Mouse (Mus musculus) gastrocnemius, postnatal 4 days (tissue): ENCODE data around the gene Ube2cbp. TPM values are rescaled to one million over a fixed set of nuclear protein-coding genes. Genes with fewer than 3 reads are reported as not detected.

Source experiments
- DNase-seq, 2 experiments: peaks; one replicate each; pipeline ENCODE4 v3.0.0; 2021 to 2022; ENCODE audit warnings: low spot score in 2 of 2, mixed read lengths in 2 of 2
- total RNA-seq, 2 experiments: library from RNA; stranded (reverse); gene quantifications; 2 replicates each; pipeline ENCODE4 v1.2.3; 2021

Ube2cbp gene
- total RNA-seq, 2 experiments from 2014 or later: 2.6 to 2.9 TPM

DNA sequence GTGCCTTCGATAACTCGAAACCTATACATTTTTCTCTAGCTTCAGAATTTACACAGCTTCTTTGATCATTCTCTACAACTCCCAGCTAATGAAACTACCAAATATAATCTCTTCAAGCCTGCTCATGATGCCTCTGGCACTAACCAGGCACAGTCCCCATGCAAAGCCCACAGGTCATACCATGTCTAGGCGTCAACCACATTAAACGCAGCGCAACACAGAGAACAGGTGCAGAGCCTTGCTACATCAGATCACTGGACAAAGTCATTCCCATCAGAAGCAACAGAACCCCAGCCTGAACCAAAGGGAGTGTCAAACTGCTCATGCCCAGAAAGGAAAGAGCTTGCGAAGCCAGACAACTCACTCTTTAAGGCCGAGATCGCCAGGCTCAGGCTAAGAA lies 28.1 kb downstream of the Ube2cbp start:
- no peak for DNase-seq

DNA sequence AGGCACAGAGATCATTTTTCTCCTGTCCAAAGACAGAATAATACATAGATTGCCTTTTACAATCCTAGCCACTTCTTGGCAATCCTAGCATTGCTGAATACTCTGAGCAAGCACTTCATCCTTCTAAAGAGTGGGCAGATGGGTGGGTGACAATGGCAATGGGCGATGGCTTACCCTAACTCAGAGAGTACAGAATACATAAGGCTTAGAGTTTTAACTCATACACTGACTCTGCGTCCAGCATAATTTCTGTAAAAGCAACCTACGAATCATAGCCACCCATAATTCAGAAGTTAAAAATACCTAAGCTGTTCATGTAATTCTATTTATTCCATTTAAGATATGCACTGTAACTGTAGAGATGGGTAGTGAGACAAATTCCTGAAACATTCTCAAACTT lies 29.2 kb downstream of the Ube2cbp start:
- DNase-seq: no peak

DNA sequence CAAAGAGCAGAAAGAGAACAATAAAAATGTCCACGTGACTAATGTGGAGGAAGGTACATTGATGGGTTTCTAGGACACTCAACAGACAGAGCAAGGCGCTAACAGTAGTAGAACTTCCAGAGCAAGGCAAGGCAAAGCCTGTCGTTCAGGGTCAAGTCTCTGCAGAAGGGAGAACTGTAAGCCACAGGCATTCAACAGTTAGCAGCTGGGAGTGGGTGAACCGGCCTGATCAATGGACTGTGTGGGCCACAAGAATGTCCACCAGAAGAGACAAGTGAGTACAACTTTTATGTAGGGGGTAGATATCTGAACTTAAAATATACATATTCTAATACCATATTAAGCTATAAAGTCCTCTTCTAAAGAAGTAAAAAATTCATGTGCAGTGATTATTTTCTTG lies 41.4 kb downstream of the Ube2cbp start:
- no peak for DNase-seq

DNA sequence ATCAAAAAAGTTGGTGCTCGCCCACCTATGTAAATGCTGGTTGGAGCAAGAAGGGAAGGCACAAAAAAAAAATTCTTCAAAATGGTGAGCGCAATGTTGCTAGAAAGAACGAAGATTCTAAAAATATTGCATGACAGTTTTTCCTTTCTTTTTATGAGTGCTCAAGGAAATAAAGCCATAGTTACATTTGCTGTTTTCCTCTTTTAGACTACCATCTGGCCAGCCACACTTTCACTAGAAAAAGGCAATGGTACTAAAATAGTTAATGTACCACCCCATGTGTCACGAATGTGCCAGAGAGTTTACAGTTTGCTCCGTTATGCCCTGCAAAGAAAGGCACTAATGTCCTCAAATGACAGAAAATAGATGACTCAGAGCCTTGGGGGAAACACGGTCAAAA lies 45.4 kb downstream of the Ube2cbp start:
- no peak for DNase-seq

DNA sequence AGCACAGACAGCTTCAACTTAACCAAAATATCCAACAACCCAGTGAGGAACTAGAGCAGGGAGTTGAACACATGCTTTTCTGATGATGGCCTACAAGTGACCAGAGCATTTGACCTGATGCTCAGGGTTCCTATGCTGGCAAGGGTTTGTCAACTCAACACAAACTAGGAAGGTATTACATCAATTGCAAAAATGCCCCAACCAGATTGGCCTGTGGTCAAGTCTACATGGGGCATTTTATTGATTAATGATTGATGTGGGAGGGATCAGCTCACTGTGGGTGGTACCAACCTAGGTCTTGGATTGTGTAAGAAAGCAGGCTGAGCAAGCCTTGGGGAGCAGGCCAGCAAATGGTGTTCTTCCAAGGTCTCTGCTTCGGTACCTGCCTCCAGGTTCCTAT lies 46.8 kb downstream of the Ube2cbp start:
- DNase-seq: no peak

DNA sequence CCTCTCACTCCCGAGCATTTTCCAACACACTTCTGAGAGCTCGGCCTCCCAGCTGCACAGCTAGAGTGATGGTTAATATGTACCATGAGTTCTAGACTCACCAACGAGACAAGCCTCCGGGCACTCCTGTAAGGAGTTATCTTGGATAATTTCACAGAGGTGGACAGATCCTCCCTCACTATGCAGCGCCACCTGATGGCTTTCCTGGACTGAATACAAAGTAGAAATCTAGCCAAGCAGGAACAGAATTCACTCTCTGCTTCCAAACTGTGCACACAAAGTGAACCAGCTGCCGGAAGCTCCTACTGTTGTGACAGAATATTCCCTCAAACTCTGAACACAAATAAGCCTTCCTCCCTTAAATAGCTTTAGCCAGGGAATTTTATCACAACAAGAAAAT lies 69.0 kb downstream of the Ube2cbp start:
- DNase-seq: no peak

DNA sequence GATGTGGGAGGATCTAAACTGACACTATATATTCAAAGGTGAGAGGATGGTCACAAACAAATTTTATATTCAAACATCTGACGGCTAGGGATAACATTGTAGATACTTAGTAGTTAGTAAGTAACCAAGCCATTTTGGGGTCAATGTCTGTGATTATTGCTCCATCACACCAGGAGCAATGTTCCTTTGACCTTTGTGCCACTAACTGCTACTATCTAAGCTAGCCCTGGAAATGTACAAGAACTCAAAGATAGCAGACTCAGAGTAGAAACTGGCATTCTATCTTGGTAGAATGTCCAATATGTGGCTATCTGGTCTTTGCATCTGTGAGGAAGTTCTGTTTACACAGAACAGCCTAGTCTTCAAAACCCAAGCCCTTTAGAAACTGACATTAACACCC lies 69.7 kb downstream of the Ube2cbp start:
- DNase-seq: no peak

DNA sequence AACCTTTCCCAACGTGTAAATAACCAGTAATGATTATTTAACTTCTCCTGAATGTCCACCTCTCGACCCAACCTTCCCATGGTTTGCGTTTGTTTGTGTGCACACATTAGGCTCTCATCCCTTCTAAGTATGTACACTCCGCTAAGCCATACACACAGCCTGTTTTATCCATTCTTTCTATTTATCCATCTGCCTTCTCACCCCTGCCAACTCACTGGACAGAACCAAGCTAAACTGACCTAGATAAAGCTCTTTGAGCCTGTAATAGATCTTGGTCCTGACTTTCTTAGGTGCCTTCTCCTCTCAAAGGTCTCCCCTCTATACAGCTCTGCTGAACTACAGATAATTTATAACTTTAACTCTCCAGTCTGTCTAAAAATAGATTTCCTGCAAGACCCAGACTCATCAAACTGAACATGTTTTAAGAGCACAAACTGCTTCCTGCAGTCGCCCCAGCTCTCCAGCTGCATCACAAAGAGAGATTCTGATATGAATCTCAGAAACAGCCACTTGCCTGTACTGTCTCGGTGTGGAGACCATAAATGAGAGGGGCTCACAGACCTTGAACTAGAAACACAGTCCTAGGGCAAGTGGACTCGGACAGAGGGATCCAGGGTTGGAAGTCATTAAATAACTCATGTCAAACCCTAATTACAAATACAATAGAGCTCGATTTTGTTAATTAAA lies 71.0 kb downstream of the Ube2cbp start:
- no peak for DNase-seq

DNA sequence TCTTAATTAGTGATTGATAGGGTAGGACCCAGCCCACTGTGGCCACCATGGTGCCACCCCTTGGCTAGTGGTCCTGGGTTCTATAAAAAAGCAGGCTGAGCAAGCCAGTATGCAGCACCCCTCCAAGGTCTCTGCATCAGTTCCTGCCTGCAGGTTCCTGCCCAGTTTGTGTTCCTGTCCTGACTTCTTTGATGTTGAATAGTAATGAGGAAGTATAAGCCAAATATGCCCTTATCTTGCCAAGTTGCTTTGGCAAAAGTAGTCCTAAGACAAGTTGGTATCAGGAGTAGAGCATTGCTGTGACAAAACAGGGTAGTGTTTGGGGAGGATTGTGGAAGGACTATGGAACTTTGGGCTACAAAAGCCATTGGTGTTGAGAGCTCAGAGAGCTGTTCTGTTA lies 73.3 kb downstream of the Ube2cbp start:
- DNase-seq: no peak

DNA sequence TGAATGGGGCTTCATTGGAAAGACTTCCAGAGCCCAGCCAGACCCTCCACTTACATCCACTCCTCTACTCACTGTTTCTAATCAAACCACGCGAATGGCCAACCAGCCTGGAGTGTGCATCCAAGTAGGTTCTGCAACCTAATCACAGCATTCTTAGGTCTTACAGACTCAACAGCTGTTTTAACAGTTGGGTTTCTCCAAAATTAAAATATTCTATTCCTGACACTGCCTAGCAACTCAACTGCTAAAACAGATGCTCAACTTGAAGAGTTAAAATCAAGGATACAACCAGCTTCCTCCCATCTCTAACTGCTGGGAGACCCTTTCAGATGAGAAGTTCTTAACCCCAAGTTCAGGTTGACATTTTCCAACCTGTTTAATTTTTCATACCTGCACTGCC lies 74.0 kb downstream of the Ube2cbp start:
- DNase-seq: no peak

DNA sequence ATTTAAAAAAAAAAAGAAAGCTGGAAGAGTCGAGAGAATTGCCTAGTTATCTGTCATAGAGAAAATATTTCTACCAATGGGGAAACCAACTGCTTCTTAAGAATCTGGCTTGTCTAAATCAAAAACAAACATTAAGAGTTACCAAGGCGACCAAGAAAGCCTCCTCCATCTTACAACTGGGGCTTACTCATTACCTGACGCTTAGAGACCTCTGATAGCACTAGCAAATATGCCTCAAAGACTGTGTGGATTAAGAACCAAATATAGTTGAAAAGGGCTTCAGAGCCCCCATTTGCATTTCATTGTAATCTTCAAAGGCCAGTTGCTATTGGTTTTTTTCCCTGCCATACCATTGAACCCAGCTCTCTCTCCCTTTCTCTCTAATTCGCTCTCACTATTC lies 76.2 kb downstream of the Ube2cbp start:
- DNase-seq: no peak

DNA sequence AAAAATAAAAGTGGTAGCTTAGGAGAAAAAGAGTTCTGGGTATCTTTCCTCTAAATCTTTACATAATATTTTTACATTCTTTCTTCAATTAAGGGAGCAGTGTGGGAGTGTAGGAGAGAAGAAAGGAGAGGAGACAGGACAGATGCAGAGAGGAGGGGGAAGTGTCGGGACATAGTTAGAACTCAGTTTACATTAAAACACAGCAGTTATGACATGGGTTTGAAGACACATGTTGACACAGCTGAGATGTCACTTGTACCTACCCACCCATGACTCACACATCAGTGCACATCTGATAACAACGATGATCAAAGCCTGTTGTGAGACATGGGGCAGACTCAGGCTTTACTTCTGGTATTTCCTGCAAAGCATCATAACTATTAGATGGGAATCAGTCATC lies 87.8 kb downstream of the Ube2cbp start:
- DNase-seq: no peak

DNA sequence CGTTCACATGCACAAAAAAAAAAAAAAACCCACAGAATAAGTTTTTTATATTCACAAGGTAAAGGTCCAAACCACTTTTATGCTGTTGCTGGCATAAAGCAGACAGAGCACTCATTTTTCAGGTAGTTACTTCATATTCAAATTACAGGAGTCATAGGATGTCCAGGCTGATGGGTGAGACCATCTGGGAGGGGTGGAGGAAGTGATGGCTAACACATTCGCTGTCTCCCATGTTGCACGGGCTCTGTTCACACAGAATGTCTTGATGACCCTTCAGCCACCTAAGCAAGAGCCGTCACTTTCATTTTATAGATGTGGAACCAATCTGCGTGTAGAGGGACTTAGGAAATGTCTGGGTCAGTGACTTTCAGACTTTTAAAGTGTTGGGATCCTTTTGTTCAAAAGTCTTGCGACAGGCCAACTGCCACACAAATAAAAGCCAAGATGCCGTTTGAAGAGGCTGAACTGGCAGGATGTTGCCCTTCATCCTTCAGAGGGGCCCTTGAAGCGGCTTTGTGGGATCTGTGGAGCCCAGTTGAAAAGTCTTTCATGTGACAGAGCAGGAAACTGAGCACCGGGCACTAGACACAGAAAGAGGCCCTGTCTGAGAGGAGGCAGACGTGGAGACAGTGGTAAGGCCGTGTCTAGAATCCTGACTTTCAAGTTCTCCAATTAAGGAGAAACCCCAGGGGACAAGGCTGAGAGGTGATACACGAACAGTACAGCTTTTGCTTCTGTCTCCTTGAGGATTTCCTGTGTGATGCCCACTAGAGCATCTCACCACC lies 91.8 kb downstream of the Ube2cbp start:
- DNase-seq: no peak

DNA sequence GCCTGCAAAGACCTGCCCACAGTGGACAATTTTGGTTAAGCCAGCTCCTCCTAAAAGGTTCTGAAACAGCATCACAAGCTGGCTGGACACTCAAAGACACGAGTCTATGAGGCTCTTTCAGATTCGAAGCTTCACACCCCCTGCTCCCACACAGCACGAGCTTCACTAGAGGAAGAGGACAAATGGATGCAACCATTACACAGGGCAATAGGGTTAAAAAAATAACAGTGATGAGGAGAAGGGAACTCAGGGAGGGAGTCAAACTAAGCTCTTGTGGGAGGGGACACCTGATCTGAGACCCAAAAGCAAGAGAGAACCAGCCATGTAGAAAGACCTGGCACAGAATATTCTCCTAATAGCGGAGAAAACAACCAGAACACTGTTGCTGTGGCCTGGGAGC lies 95.5 kb downstream of the Ube2cbp start:
- no peak for DNase-seq

DNA sequence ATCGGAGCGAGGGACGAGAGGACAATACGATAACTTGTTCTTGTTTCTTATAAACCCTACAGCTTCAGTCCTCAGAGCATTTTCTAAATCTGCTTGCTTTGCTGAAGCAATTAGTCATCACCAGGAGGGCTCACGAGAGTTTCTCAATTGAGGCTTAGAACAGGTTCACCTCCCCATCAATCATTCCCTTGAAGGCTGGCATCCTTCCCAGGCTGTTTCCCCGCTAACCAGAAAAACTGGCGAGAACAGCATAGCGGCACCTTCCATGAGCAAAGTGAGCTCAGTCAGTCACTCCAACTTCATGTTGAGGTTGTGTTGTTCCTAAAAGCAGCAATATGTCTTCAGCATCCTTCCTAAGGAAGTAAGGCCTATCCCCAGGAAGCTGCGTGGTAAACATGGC lies 104.2 kb downstream of the Ube2cbp start:
- DNase-seq: no peak

DNA sequence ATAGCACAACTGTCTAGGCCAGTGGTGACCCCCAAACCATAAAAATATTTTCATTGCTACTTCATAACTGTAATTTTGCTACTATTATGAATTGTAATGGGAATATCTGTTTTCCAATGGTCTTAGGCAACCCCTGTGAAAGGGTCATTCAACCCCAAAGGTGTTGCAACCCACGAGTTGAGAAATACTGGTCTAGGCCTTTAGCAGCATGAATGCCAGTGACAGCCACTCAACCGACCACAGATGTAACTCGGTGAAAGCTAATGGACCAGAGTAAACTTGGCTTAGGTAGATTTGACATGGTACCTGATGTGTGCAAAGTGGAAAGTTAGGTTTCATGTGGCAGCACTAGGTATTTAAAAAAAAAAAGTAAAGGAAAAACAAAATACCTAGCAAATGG lies 108.9 kb downstream of the Ube2cbp start:
- no peak for DNase-seq

DNA sequence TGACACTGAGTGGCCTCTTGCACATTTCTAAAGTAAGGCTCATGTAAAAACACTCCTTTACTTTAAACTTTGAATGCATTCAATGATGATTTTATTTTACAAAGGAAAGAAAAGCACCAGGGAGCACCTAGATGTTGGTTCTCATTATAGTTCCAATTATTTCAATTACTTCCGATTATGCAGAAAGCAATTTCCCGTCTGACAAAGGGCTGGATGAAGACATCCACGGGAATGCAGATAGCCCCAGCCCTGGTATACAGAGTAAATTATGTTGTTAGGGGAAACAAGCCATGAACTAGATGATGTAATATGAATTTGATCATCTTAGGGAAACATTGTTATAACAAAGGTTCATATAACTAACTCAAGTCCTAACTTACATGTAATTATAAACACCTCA lies 113.3 kb downstream of the Ube2cbp start:
- no peak for DNase-seq

DNA sequence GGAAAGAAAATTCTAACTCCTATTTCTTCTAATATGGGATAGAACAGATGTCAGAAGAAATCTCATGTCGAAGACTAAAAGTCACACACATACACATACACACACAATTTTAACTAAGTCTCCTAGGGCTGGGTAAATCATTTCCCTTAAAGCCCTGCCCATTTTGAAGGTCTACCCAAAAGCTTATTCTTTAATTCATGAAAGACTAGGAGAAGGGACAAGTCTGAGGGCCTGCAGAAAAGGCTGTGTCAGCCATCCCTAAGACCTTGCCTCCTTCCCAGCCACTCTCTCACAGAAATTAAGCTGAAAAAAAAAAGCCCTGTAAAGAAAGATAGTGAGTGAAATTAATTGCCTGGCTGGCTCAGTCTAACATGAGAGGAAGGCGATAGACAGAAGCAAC lies 128.0 kb downstream of the Ube2cbp start:
- no peak for DNase-seq

DNA sequence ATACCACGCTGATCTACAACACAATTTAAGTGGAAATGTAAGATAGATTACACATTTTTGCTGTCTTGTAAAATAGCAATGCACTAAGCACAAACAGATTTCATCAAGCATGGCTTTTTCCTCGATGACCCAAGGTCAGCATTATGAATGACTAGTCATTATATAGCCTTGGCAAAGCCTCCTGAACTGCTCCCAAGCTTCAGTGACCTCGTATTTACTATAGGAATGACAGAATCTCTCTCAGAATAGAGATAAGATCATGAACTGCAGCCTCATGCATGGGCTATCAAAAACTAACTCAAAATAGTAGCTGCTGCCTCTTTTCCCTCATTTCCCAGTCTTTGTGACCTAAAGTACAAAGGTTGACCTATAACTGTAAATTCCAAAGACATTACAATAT lies 128.4 kb downstream of the Ube2cbp start:
- no peak for DNase-seq

DNA sequence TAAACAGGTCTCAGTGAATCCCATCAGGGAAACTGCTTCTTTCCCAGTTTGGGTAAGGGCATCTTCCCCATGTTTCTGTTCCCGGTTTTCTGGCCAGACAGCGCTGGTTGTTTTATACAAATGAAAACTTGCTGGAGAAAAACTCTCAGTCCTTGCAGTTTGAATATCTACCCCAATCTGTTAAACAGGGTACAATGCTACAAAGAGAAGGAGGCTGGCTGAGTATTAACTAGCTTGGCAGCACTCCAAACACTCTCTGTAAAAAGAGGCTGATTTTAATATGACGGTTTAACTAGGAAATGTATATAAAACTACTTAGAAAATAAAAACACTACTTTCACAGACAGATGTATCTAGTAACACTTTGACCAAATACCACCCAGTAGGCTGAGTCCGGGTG lies 129.2 kb downstream of the Ube2cbp start:
- DNase-seq: no peak

DNA sequence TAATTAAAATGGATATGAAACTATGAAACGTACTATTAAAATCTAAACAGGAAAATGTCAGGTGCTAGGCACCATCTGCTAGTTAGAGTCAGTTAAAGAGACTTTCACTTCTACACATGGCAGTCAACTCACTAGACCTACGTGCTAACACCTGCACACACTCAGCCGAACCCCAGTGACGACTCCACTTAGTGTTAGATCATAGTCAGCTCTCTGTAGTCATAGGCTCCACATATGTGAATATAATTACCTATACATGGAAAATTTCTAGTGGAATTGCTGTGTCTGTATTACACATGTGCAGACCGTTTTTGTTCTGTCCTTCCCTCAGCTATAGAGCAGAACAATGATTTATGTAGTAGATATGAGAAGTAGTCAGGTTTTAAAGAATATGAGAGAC lies 130.4 kb downstream of the Ube2cbp start:
- no peak for DNase-seq

DNA sequence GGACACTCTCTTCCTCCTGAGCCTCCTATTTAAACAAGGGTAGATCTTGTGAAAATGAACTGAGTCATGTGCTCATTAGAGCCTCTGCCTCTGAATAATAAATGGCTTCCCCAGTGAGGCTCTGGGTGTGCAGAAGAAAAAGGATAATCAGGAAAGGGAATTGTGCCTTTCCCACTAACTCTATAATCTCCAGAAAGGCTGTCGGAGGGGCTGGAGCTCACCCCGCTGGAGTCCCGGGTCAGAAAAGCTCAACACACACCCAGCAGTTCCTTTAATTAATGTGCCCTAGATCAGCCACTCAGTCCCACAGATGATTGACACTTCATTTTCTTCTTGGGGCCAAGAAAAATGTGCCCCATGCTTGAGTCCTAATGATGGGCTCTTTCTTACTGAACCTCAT lies 134.2 kb downstream of the Ube2cbp start:
- no peak for DNase-seq

DNA sequence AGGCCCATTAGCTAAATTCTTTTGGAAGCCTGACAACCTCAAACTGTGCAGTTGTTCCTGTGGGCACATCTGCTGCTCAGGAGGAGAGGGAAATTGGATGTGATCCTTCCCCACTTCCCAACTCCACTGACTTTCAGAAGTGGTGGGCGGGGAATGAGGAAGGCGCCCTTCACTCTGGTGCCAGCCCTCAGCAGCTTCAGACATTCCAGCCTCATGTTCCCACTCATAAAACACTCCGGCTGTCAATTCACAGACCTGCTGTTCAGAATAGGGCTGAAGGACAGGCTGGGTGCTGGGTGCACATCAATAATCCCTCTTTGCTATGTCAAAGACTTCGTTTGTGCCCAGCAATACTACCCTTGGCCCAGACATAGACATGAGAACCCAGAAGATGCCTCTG lies 136.5 kb downstream of the Ube2cbp start:
- no peak for DNase-seq
